Mouse (Mus musculus): ENCODE measurements at regions not wholly inside any gene's neighbourhood (a gene's known extent, or its start where the extent isn't known, plus 50 kb on each side); places are given as distances from the start of the nearest gene placed in this dataset.

DNA sequence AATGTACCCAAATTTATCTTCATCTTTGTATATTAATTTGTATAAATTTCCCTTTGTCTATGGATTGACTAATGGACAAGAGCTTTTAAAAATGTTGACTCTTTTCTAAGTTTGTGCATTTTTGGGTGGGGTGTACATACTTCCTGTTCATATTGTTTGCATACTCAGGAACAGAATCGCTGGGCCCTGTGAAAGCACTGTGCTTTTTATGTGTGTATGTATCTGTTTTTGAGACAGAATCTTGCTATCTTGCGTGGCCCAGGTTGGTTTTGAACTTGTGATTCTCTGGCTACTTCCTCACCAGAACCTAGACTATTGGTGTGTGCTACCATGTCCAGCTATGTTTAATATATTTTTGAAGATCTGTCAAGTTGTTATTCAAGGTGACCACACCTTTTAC lies 78.8 kb upstream of the Caprin1 start:
- Histone ChIP-seq H3K27me3 (ENCODE audit: control insufficient read depth, insufficient read depth, low read length) (no peaks in the 10 kb centered on the region), H3K4me3 (replicated peaks; ENCODE audit: insufficient read depth, low read depth, low read length) (no peak overlapping the region), H3K27ac (ENCODE audit: insufficient read depth, low read length) (no peak overlapping the region), H3K4me1 (ENCODE audit: control insufficient read depth, insufficient read depth, low read length) (no peaks in the 10 kb centered on the region)
- TF ChIP-seq CTCF (IDR thresholded peaks at IDR 0.05; ENCODE audit: borderline replicate concordance, insufficient read depth, low read depth, low read length) (no peak), POLR2A (IDR thresholded peaks at IDR 0.05; ENCODE audit: borderline replicate concordance, insufficient read depth, low read length) (no peak)
- 93% methylated on average over 2 of the region's 2 CpGs for WGBS
- no peak for DNase-seq

DNA sequence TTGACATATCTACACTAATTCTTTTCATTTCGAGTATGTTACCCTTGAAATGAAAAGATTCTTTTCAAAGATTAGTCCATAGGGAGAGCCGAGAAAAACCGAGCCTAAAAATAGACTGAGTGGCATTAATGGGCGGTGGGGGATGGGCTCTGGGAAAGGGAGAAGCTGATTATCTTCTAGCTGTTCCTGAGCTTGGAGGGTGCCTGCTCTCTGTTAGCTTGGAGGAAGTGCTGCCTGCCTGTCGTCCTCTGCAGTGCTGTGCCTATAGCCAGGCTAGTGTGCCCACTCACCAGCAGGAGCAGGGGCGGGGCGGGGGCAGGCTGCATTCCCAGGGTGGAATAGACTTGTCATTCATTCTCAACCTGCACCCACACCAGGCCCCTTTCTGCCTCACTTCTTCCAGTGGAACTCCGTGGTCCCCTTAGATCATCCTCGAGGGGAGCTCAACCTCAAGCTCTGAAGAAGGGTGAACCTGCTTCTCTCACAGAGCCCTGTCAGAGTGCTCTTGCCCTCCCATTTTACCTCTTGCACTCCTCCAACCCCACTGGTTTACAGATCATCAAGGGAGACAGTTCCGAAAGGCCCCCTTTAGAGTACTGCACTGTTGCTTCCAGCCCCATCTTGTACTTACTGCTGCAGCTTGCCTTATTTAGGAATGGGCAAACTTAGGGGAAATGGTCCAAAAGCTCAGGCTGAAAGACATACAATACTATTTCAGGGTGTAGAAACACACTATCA lies 76.6 kb upstream of the Lmo2 start:
- Histone ChIP-seq H3K27me3 (ENCODE audit: control insufficient read depth, insufficient read depth, low read length) (no peaks in the 10 kb centered on the region), H3K27ac (ENCODE audit: insufficient read depth, low read length) (no peak overlapping the region), H3K4me1 (ENCODE audit: control insufficient read depth, insufficient read depth, low read length) (no peaks in the 10 kb centered on the region), H3K4me3 (replicated peaks; ENCODE audit: insufficient read depth, low read depth, low read length) (no peak overlapping the region)
- DNase-seq, result no peak
- no peak for TF ChIP-seq POLR2A (IDR thresholded peaks at IDR 0.05; ENCODE audit: borderline replicate concordance, insufficient read depth, low read length)
- TF ChIP-seq CTCF (IDR thresholded peaks at IDR 0.05; ENCODE audit: borderline replicate concordance, insufficient read depth, low read depth, low read length), result no peak
- 37% methylated on average over 10 of the region's 10 CpGs for WGBS

DNA sequence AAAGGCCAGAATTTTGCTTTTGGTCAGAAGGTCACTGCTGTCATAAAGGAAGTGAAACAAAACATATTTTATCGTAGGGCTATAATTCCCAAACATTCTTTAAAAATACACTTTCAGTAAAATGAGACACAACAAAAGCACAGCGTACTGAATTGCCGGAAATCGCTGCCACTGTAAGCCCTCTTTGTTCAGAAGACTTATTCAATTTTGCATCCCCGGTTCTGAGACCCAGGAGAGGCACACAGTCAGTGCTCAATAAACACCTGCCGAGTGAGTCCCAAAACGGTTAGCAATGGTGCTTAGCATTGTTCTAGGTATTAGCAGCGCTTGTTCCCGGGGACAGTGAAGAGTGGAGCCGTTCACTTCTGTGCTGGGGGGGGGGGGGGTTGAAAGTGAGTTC lies 72.9 kb upstream of the Lmo2 start:
- TF ChIP-seq CTCF (IDR thresholded peaks at IDR 0.05; ENCODE audit: borderline replicate concordance, insufficient read depth, low read depth, low read length), result no peak
- no peak for TF ChIP-seq POLR2A (IDR thresholded peaks at IDR 0.05; ENCODE audit: borderline replicate concordance, insufficient read depth, low read length)
- 66% methylated on average over 10 of the region's 10 CpGs for WGBS
- DNase-seq, result no peak
- Histone ChIP-seq H3K4me1 (ENCODE audit: control insufficient read depth, insufficient read depth, low read length) (no peaks in the 10 kb centered on the region), H3K4me3 (replicated peaks; ENCODE audit: insufficient read depth, low read depth, low read length) (no peak overlapping the region), H3K27me3 (ENCODE audit: control insufficient read depth, insufficient read depth, low read length) (no peaks in the 10 kb centered on the region), H3K27ac (ENCODE audit: insufficient read depth, low read length) (no peak overlapping the region)

DNA sequence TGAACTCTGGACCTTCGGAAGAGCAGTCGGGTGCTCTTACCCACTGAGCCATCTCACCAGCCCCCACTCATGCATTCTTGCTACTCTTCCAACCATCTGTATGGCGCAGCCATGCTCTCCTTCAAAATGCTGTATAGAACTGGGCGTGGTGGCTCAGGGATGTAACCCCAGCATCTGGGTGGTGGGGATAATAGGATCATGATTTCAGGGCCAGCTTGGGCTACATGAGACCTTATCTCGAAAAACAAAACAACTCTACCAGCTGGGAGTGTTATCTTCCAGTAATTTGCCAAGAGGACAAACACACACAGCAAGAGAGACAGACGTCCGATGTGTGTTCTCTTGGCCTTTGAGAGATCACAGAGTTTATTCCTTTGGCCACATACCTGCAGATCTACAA lies 69.8 kb upstream of the Lmo2 start:
- H3K4me3 ChIP-seq (replicated peaks; ENCODE audit: insufficient read depth, low read depth, low read length), result no peak overlapping the region
- no peak overlapping the region for H3K27ac ChIP-seq (ENCODE audit: insufficient read depth, low read length)
- no peak for DNase-seq
- no peaks in the 10 kb centered on the region for H3K27me3 ChIP-seq (ENCODE audit: control insufficient read depth, insufficient read depth, low read length)
- 92% methylated on average over 7 of the region's 7 CpGs for WGBS
- TF ChIP-seq CTCF (IDR thresholded peaks at IDR 0.05; ENCODE audit: borderline replicate concordance, insufficient read depth, low read depth, low read length) (no peak), POLR2A (IDR thresholded peaks at IDR 0.05; ENCODE audit: borderline replicate concordance, insufficient read depth, low read length) (no peak)
- no peaks in the 10 kb centered on the region for H3K4me1 ChIP-seq (ENCODE audit: control insufficient read depth, insufficient read depth, low read length)

DNA sequence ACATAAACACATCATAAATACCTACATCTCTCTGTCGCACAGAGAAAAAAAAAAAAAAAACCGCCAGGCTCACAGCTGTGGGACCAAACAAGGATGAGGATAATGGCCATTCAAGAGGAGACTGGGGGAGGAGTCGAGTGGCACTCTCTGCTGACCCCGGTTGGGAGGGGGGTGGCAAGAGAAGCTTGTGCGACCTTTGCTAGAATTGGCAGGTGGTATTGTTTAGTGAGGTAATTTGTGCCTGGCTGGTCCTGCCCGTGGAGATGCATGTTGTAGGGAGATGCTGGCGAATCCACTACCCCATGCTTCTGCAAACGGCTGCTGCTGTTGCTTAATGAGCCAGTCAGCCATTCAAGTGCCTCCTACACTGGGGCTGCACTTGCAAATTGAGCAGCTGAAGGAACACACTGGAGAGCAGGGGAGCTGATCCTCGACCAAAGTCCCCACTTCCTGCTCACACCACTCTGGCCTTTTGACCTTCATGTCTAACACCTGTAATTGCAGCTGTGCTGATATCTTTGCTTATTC lies 66.5 kb upstream of the Lmo2 start:
- Histone ChIP-seq H3K27ac (ENCODE audit: insufficient read depth, low read length) (no peak overlapping the region), H3K27me3 (ENCODE audit: control insufficient read depth, insufficient read depth, low read length) (no peaks in the 10 kb centered on the region), H3K4me3 (replicated peaks; ENCODE audit: insufficient read depth, low read depth, low read length) (no peak overlapping the region), H3K4me1 (ENCODE audit: control insufficient read depth, insufficient read depth, low read length) (no peaks in the 10 kb centered on the region)
- no peak for DNase-seq
- 16% methylated on average over 9 of the region's 9 CpGs for WGBS
- TF ChIP-seq CTCF (IDR thresholded peaks at IDR 0.05; ENCODE audit: borderline replicate concordance, insufficient read depth, low read depth, low read length) (no peak), POLR2A (IDR thresholded peaks at IDR 0.05; ENCODE audit: borderline replicate concordance, insufficient read depth, low read length) (no peak)

DNA sequence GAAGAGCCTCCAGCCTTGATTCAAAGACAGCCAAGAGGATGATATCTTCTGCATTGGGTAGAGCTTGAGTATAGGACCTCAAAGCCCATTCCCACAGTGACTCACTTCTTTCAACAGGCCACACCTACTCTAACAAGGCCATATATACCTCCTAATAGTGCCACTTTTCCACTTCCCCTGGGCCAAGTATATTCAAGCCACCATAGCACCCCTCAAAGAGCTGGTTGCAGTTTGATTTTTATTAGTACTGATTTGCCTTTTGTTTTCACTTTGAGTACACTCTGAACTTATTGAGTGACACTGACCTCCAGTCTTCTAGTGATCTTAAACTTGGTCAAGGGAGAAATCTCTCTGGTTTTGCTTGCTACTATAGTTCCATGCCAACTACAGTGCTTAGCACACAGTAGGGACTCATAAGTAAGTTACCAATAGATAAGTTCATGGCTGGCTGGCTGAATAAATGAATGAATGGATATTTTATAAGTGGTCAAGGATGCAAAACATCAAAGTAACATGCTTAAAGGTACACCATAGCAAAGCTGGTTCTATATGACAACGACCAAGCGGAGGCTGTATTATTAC lies 64.5 kb upstream of the Lmo2 start:
- DNase-seq, result no peak
- WGBS, result 96% methylated on average over 2 of the region's 2 CpGs
- no peaks in the 10 kb centered on the region for H3K27me3 ChIP-seq (ENCODE audit: control insufficient read depth, insufficient read depth, low read length)
- no peak overlapping the region for H3K4me3 ChIP-seq (replicated peaks; ENCODE audit: insufficient read depth, low read depth, low read length)
- H3K27ac ChIP-seq (ENCODE audit: insufficient read depth, low read length), result no peak overlapping the region
- H3K4me1 ChIP-seq (ENCODE audit: control insufficient read depth, insufficient read depth, low read length), result no peaks in the 10 kb centered on the region
- TF ChIP-seq POLR2A (IDR thresholded peaks at IDR 0.05; ENCODE audit: borderline replicate concordance, insufficient read depth, low read length) (no peak), CTCF (IDR thresholded peaks at IDR 0.05; ENCODE audit: borderline replicate concordance, insufficient read depth, low read depth, low read length) (no peak)

DNA sequence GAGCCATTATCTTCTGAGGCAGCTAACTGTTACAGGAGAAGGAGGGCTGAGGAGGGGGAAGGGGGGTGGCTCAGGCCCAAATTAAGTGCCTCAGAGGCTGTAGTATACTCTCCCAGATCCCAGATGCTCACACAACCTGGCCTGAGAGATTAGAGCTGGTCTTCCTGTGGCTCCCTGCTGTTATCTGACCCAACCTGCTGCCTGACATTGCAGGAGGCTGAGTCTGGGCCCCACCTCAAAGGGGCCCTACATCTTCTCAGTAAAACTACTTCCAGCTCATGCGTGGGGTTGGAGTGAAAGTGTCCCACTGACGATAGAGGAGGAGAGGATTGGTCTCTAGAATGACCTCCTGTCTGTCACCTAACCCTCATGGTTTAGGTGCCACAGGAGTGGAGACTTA lies 64.0 kb upstream of the Lmo2 start:
- no peak for DNase-seq
- no peak overlapping the region for H3K4me3 ChIP-seq (replicated peaks; ENCODE audit: insufficient read depth, low read depth, low read length)
- TF ChIP-seq POLR2A (IDR thresholded peaks at IDR 0.05; ENCODE audit: borderline replicate concordance, insufficient read depth, low read length) (no peak), CTCF (IDR thresholded peaks at IDR 0.05; ENCODE audit: borderline replicate concordance, insufficient read depth, low read depth, low read length) (no peak)
- H3K4me1 ChIP-seq (ENCODE audit: control insufficient read depth, insufficient read depth, low read length), result no peaks in the 10 kb centered on the region
- H3K27ac ChIP-seq (ENCODE audit: insufficient read depth, low read length), result no peak overlapping the region
- WGBS, result 73% methylated on average over 2 of the region's 2 CpGs
- no peaks in the 10 kb centered on the region for H3K27me3 ChIP-seq (ENCODE audit: control insufficient read depth, insufficient read depth, low read length)

All from cerebellum, adult 2 months (tissue).